Mouse (Mus musculus): Measurements from ENCODE around the gene 1700021F05Rik.

- no peak for TF ChIP-seq CTCF (IDR thresholded peaks at IDR 0.05; ENCODE audit: extremely low read depth, insufficient read depth, low read length)
- TF ChIP-seq POLR2A (IDR thresholded peaks at IDR 0.05; ENCODE audit: extremely low read depth, insufficient read depth, low read length) = no peak
Measured at GRCm38 (mm10) chr10:43517836-43518235, 23.0 kb downstream of the 1700021F05Rik start.

Data from cortical plate, adult 2 months (tissue).